Mouse (Mus musculus) small intestine, adult 2 months (tissue): ENCODE measurements at regions not wholly inside any gene's neighbourhood (a gene's known extent, or its start where the extent isn't known, plus 50 kb on each side); places are given as distances from the start of the nearest gene placed in this dataset.

Source experiments
- H3K27ac ChIP-seq: fragments of 200-500 bp; 2 replicates; pipeline ENCODE4 v1.5.1; 2012; ENCODE audit warnings: low read depth, low read length, control low read depth, inconsistent platforms; ENCODE audit not compliant: insufficient read depth
- H3K27me3 ChIP-seq: fragments of 200-500 bp; 2 replicates; pipeline ENCODE4 v1.6.1; 2012; ENCODE audit warnings: mild to moderate bottlenecking, moderate library complexity, low read length, inconsistent platforms; ENCODE audit not compliant: control insufficient read depth, insufficient read depth
- H3K36me3 ChIP-seq: fragments of 200-500 bp; 2 replicates; pipeline ENCODE4 v1.6.1; 2012; ENCODE audit warnings: mild to moderate bottlenecking, low read length, control low read depth, inconsistent platforms; ENCODE audit not compliant: control insufficient read depth, insufficient read depth
- H3K4me1 ChIP-seq: fragments of 200-500 bp; 2 replicates; pipeline ENCODE4 v1.6.1; 2012; ENCODE audit warnings: low read length, inconsistent platforms, mixed read lengths; ENCODE audit not compliant: control insufficient read depth, insufficient read depth, insufficient read length
- H3K4me3 ChIP-seq: fragments of 200-500 bp; 2 replicates; pipeline ENCODE4 v1.5.1; 2012; ENCODE audit warnings: low read depth, mild to moderate bottlenecking, control low read depth, inconsistent platforms, low read length, moderate library complexity
- CTCF ChIP-seq: fragments of 200-500 bp; IDR thresholded peaks from 2 replicates; pipeline ENCODE4 v1.5.1; 2012; ENCODE audit warnings: low read depth, mild to moderate bottlenecking, control low read depth, inconsistent platforms, low read length, moderate library complexity, mixed read lengths; ENCODE audit not compliant: insufficient replicate concordance, insufficient read length; ENCODE audit errors: extremely low read depth
- POLR2A ChIP-seq: fragments of 200-500 bp; IDR thresholded peaks from 2 replicates; pipeline ENCODE4 v1.6.1; 2012; ENCODE audit warnings: low read depth, mild to moderate bottlenecking, control low read depth, inconsistent platforms, low read length, moderate library complexity
- WGBS: fragments of 180-500 bp; shearing (Covaris S2); methylation state at CpG from one replicate; pipeline ENCODE4 v1.1.7; 2018; 5-methylcytosine and 5-hydroxymethylcytosine counted together

GRCm38 (mm10) chr10:21481255-21481654, 104.2 kb downstream of the Aldh8a1 start:
- H3K27ac ChIP-seq = no peak overlapping the region
- H3K36me3 ChIP-seq = no peaks in the 10 kb centered on the region
- H3K4me3 ChIP-seq = no peak overlapping the region
- TF ChIP-seq POLR2A (no peak), CTCF (no peak)
- WGBS = 89% methylated on average over 3 of the region's 3 CpGs
- peaks cover 2% of the 10 kb centered on the region; the same call in 1 of the 2 replicates for H3K4me1 ChIP-seq
- no peaks in the 10 kb centered on the region for H3K27me3 ChIP-seq

DNA sequence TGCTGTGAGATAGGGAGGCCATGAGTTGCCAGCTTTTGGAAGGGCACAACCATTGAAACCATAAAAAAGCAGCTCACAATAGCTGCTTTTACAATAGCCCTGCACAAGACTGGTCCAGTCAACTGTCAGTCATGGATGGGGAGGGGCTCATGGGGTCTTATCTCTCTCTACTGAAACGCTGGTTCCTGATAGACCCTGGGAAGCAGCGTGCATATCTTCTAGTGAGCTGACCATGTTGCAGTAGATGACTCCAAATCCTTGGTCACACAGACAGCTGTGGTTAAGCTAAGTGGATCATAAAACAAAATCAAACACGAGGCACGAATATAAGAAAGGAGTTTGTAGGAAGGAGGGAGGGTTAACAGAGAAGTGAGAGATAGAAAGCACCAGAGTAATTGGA, 105.0 kb downstream of the Aldh8a1 start:
- 47% methylated on average over 4 of the region's 4 CpGs for WGBS
- Histone ChIP-seq H3K27me3 (no peaks in the 10 kb centered on the region), H3K36me3 (no peaks in the 10 kb centered on the region), H3K4me3 (no peak overlapping the region), H3K27ac (no peak overlapping the region), H3K4me1 (peaks cover 2% of the 10 kb centered on the region; the same call in 1 of the 2 replicates)
- TF ChIP-seq POLR2A = no peak
- no peak for TF ChIP-seq CTCF

DNA sequence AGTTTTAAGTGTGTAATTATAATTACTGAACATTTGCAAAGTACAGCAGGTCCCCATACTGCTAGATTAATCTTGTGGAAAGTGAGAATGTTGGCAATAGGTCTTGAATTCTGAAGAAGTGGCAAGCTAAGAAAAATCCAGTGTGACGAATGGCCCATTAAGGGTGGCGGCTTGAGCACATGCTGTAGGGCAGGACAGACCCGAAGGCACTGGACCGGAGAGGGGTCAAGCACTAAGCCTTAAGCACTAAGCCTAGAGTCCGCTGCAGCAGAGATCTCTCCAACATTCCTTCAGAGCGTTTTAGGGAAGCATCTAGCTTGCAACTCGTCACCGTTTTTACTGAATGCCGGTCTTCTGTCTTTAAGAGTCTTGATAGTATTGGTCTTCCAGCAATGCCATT, 105.6 kb downstream of the Aldh8a1 start:
- 95% methylated on average over 9 of the region's 9 CpGs for WGBS
- TF ChIP-seq CTCF = no peak
- no peak for TF ChIP-seq POLR2A
- Histone ChIP-seq H3K36me3 (no peaks in the 10 kb centered on the region), H3K4me1 (peaks cover under 1% of the 10 kb centered on the region; the same call in 1 of the 2 replicates), H3K4me3 (no peak overlapping the region), H3K27ac (no peak overlapping the region), H3K27me3 (no peaks in the 10 kb centered on the region)

- no peak overlapping the region for H3K27ac ChIP-seq
- 89% methylated on average over 3 of the region's 3 CpGs for WGBS
- no peaks in the 10 kb centered on the region for H3K27me3 ChIP-seq
- H3K4me1 ChIP-seq = no peaks in the 10 kb centered on the region
- H3K4me3 ChIP-seq = no peak overlapping the region
- H3K36me3 ChIP-seq = no peaks in the 10 kb centered on the region
- TF ChIP-seq POLR2A = no peak
- no peak for TF ChIP-seq CTCF
These were observed 106.3 kb downstream of the Aldh8a1 start for GRCm38 (mm10) chr10:21483373-21483772.

DNA sequence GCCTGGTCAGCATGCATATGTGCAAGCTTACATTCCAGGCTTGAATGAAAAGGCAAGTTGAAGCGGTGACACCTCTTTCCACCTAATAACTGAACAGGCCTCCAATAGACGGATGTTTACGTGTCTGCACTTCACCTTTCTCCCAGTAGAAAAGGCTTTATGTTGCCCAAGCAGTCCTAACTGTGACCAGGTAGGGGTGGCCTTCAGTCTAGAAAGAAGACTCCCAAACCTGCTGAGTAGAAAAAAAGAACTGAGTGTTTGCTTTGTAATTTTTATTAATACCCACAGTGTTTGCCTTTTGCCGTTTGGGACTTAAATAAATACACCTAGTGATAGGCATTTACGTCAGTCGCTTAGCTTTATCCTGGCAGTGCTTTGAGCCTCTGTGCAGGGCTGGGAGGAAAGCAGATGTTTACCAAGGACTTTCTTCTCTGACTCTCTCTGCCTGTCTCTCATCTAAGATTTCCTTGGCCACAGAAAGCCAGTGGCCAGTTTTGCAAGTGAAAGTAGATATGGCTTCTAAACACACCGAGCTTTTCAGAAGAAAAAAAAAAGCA, 104.5 kb upstream of the 1700020N01Rik start:
- TF ChIP-seq CTCF = no peak
- no peak for TF ChIP-seq POLR2A
- whole genome bisulfite sequencing = 49% methylated on average over 7 of the region's 7 CpGs
- no peak overlapping the region for H3K4me3 ChIP-seq
- peaks cover 18% of the 10 kb centered on the region; the same call in 1 of the 2 replicates for H3K4me1 ChIP-seq
- no peak overlapping the region for H3K27ac ChIP-seq
- no peaks in the 10 kb centered on the region for H3K27me3 ChIP-seq
- no peaks in the 10 kb centered on the region for H3K36me3 ChIP-seq

GRCm38 (mm10) chr10:21490910-21491309, 102.0 kb upstream of the 1700020N01Rik start:
- peaks cover 18% of the 10 kb centered on the region; the same call in 1 of the 2 replicates for H3K4me1 ChIP-seq
- no peak overlapping the region for H3K4me3 ChIP-seq
- no peaks in the 10 kb centered on the region for H3K27me3 ChIP-seq
- TF ChIP-seq POLR2A (no peak), CTCF (no peak)
- no peaks in the 10 kb centered on the region for H3K36me3 ChIP-seq
- H3K27ac ChIP-seq = peak overlapping the region; percentile 76
- 18% methylated on average over 8 of the region's 8 CpGs for WGBS

DNA sequence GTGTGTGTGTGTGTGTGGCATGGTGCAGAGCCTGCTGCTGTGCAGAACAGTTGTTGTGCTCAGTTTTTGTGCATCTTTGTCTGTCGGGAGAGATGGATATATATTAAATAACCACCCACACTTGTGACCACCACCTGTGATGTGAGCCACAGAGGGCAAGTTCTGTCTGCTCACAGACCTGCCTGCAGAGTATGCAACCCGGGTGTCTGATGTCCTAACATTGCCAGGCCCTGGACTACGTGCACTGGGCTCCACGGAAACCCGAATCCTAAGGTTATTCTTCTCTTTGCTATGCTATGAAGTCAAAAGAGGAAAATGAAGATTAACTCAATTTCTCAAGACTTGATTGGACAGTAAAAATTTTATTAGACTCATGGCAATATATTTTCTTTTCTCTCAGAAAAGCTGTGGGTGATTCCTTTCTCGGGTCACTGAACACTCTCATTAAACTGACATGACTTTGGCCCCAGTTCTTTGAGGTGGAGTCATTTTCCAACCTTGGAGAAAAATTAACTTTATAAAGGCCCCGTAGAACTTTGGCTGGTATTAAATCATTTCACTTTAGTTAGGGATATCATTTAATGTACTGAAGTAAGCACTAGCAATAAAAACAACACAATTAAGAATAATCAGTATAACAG, 100.6 kb upstream of the 1700020N01Rik start:
- no peaks in the 10 kb centered on the region for H3K36me3 ChIP-seq
- peaks cover 18% of the 10 kb centered on the region; the same call in 1 of the 2 replicates for H3K4me1 ChIP-seq
- TF ChIP-seq POLR2A = no peak
- no peak for TF ChIP-seq CTCF
- WGBS = 56% methylated on average over 7 of the region's 7 CpGs
- no peak overlapping the region for H3K4me3 ChIP-seq
- no peaks in the 10 kb centered on the region for H3K27me3 ChIP-seq
- peak overlapping the region; percentile 76 for H3K27ac ChIP-seq
